Mouse (Mus musculus): ENCODE data around the gene Hook2. TPM values are rescaled to one million over a fixed set of nuclear protein-coding genes. Genes with fewer than 3 reads are reported as not detected.

Hook2 gene
- 22.8 and 26.7 TPM in 2 replicates for polyA plus RNA-seq (2012)

GRCm38 (mm10) chr8:84990349-84990748 is at the start of gene Hook2:
Gene Hook2, plus strand, starts transcription at chr8:84990603.

GRCm38 (mm10) chr8:84946528-84947240 is 43.7 kb upstream of the Hook2 start, which contains the start of gene Rtbdn:
Gene Rtbdn, plus strand, starts transcription at chr8:84946991.

GRCm38 (mm10) chr8:84969241-84970134 is 20.9 kb upstream of the Hook2 start, which contains the start of the genes Gm49661, Prdx2 and Rnaseh2a:
Gene Gm49661, minus strand, starts transcription at chr8:84969433.
Gene Prdx2, plus strand, starts transcription at chr8:84969587.
Gene Rnaseh2a, minus strand, starts transcription at chr8:84969767.

GRCm38 (mm10) chr8:84978248-84978940 is 12.0 kb upstream of the Hook2 start, which contains the start of gene Junb:
Gene Junb, minus strand, starts transcription at chr8:84978718.

GRCm38 (mm10) chr8:85014431-85014830 is 24.0 kb downstream of the Hook2 start, which contains the start of gene Best2:
Gene Best2, minus strand, starts transcription at chr8:85014531.

GRCm38 (mm10) chr8:85025098-85025932 is 34.9 kb downstream of the Hook2 start, which contains the start of gene Asna1:
Gene Asna1, minus strand, starts transcription at chr8:85025281.

GRCm38 (mm10) chr8:85026670-85027515 is 36.5 kb downstream of the Hook2 start, which contains the start of gene Trir:
Gene Trir, plus strand, starts transcription at chr8:85026823.

GRCm38 (mm10) chr8:85036718-85037365 is 46.4 kb downstream of the Hook2 start, which contains the start of gene Tnpo2:
Gene Tnpo2, plus strand, starts transcription at chr8:85036915.

Other genes starting within 250 kb of the Hook2 start
- gene Nfix, start 190.3 kb upstream of the Hook2 start, polyA plus RNA-seq (2012), result 112 and 143 TPM in 2 replicates
- 2.3 and 2.4 TPM in 2 replicates for gene Dand5, start 167.8 kb upstream of the Hook2 start, polyA plus RNA-seq (2012)
- 136 and 145 TPM in 2 replicates for gene Gadd45gip1, start 159.1 kb upstream of the Hook2 start, polyA plus RNA-seq (2012)
- 315 and 332 TPM in 2 replicates for gene Rad23a, start 149.9 kb upstream of the Hook2 start, polyA plus RNA-seq (2012)
- gene Calr, start 143.7 kb upstream of the Hook2 start, polyA plus RNA-seq (2012), result 878 and 1,229 TPM in 2 replicates
- 121 and 135 TPM in 2 replicates for gene Farsa, start 133.6 kb upstream of the Hook2 start, polyA plus RNA-seq (2012)
- gene Syce2, start 118.5 kb upstream of the Hook2 start, polyA plus RNA-seq (2012), result 155 and 182 TPM in 2 replicates
- 52.8 and 57.4 TPM in 2 replicates for gene Gcdh, start 96.7 kb upstream of the Hook2 start, polyA plus RNA-seq (2012)
- gene Klf1, start 88.7 kb upstream of the Hook2 start, polyA plus RNA-seq (2012), result 122 and 124 TPM in 2 replicates
- gene Dnase2a, start 82.0 kb upstream of the Hook2 start, polyA plus RNA-seq (2012), result 34.2 and 54.0 TPM in 2 replicates
- gene Mast1, start 53.2 kb upstream of the Hook2 start, polyA plus RNA-seq (2012), result 0.03 and 0.19 TPM in 2 replicates
- gene Rtbdn, start 43.6 kb upstream of the Hook2 start, polyA plus RNA-seq (2012), result not detected in 2 replicates
- not detected in 2 replicates for gene Gm49661, start 21.2 kb upstream of the Hook2 start, polyA plus RNA-seq (2012)
- gene Prdx2, start 21.0 kb upstream of the Hook2 start, polyA plus RNA-seq (2012), result 79.0 and 82.7 TPM in 2 replicates
- gene Rnaseh2a, start 20.8 kb upstream of the Hook2 start, polyA plus RNA-seq (2012), result 323 and 329 TPM in 2 replicates
- gene Junb, start 11.9 kb upstream of the Hook2 start, polyA plus RNA-seq (2012), result 1,314 and 1,326 TPM in 2 replicates
- 0.02 TPM in 1 of 2 replicates, not detected in the other for gene Best2, start 23.9 kb downstream of the Hook2 start, polyA plus RNA-seq (2012)
- 87.9 and 91.1 TPM in 2 replicates for gene Asna1, start 34.7 kb downstream of the Hook2 start, polyA plus RNA-seq (2012)
- 350 and 408 TPM in 2 replicates for gene Trir, start 36.2 kb downstream of the Hook2 start, polyA plus RNA-seq (2012)
- gene Tnpo2, start 46.3 kb downstream of the Hook2 start, polyA plus RNA-seq (2012), result 11.7 and 13.9 TPM in 2 replicates
- 19.4 and 20.4 TPM in 2 replicates for gene Fbxw9, start 69.5 kb downstream of the Hook2 start, polyA plus RNA-seq (2012)
- gene Gm5741, start 77.4 kb downstream of the Hook2 start, polyA plus RNA-seq (2012), result 0.30 and 0.79 TPM in 2 replicates
- 45.6 and 47.8 TPM in 2 replicates for gene Dhps, start 81.2 kb downstream of the Hook2 start, polyA plus RNA-seq (2012)
- gene Wdr83os, start 90.1 kb downstream of the Hook2 start, polyA plus RNA-seq (2012), result 15.9 and 19.7 TPM in 2 replicates
- gene Wdr83, start 90.7 kb downstream of the Hook2 start, polyA plus RNA-seq (2012), result 28.6 and 36.6 TPM in 2 replicates
- gene Man2b1, start 92.7 kb downstream of the Hook2 start, polyA plus RNA-seq (2012), result 34.4 and 41.1 TPM in 2 replicates
- not detected in 2 replicates for gene Zfp791, start 132.5 kb downstream of the Hook2 start, polyA plus RNA-seq (2012)
- gene Cks1brt, start 161.3 kb downstream of the Hook2 start, polyA plus RNA-seq (2012), result not detected in 2 replicates
- not detected in 2 replicates for gene Olfr371, start 235.4 kb downstream of the Hook2 start, polyA plus RNA-seq (2012)